In the genomic region with DNA sequence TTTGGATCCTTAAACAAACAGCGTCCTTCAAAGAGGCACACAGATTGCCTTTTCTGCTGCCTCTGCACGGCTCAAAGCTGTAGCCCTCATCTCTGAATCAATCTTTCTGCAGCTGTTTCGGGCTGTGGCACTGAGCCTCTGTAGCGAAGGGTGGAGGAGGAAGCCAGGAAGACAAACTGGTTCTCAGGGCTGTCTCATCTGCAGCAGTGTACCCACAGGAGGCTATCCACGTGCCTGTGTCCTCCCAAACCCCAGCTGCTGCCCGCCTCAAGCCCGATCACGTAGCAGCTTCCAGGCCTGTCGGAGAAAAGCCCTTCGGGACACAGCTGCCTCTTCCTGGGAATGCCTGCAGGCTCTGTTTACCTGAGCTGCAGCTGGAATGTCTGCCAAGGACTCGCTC, we compare ENCODE assay signal across 8 mouse cellular contexts.
DNase-seq lines count a peak whose midpoint lies in the region; ATAC-seq lines count a peak whose summit lies in the region.

No protein-coding gene starts in this region.

- H3K4me2 ChIP-seq in embryonic facial prominence, embryonic 14.5 days (ENCODE audit: low read depth, low read length): peak overlapping the region; percentile 50
- peak overlapping the region; percentile 56 for H3K4me2 ChIP-seq in limb, embryonic 13.5 days (replicated peaks)
- H3K4me2 ChIP-seq in midbrain, embryonic 13.5 days (replicated peaks): peak overlapping the region; percentile 35

- peak overlapping the region; percentile 48; the same call in 1 of the 2 replicates for H3K9ac ChIP-seq in embryonic facial prominence, embryonic 14.5 days (ENCODE audit: low read depth, low read length)
- peak overlapping the region; percentile 54 for H3K9ac ChIP-seq in limb, embryonic 13.5 days
- peak overlapping the region; percentile 11; the same call in 1 of the 2 replicates for H3K9ac ChIP-seq in midbrain, embryonic 13.5 days (replicated peaks)

- no peaks in the 10 kb centered on the region for H3K36me3 ChIP-seq in embryonic facial prominence, embryonic 14.5 days (ENCODE audit: control insufficient read depth, insufficient read depth, low read length)
- H3K36me3 ChIP-seq in limb, embryonic 13.5 days: no peaks in the 10 kb centered on the region
- no peaks in the 10 kb centered on the region for H3K36me3 ChIP-seq in midbrain, embryonic 13.5 days

- no peaks in the 10 kb centered on the region for H3K27me3 ChIP-seq in embryonic facial prominence, embryonic 14.5 days (replicated peaks; ENCODE audit: control insufficient read depth, insufficient read depth, low read length)
- 0 out of 2 replicates have a peak, but pooled peaks cover 6% of the 10 kb centered on the region for H3K27me3 ChIP-seq in limb, embryonic 13.5 days
- no peaks in the 10 kb centered on the region; the same call in 1 of the 2 replicates for H3K27me3 ChIP-seq in midbrain, embryonic 13.5 days

- peak; percentile 55 for DNase-seq in adrenal gland, adult 2 months
- DNase-seq in embryonic facial prominence, embryonic 14.5 days (ENCODE audit: low spot score): peak; percentile 85
- peak; percentile 65 to 66 for DNase-seq in heart, adult 9 months (ENCODE audit: low spot score in 2 of 2)
- peak; percentile 40 for DNase-seq in kidney, adult 18-20 months
- peak; percentile 55 for DNase-seq in testis, postnatal 10 days (ENCODE audit: low spot score)
- DNase-seq in cerebellum, postnatal 36 days: no peak

- H3K4me1 ChIP-seq in embryonic facial prominence, embryonic 14.5 days (ENCODE audit: control insufficient read depth, insufficient read depth, low read length): peaks cover 26% of the 10 kb centered on the region
- H3K4me1 ChIP-seq in limb, embryonic 13.5 days: peaks cover 35% of the 10 kb centered on the region
- H3K4me1 ChIP-seq in midbrain, embryonic 13.5 days (replicated peaks): peaks cover 23% of the 10 kb centered on the region

- no peaks in the 10 kb centered on the region for H3K9me3 ChIP-seq in embryonic facial prominence, embryonic 14.5 days (ENCODE audit: control insufficient read depth, low read length)
- no peaks in the 10 kb centered on the region for H3K9me3 ChIP-seq in limb, embryonic 13.5 days
- no peaks in the 10 kb centered on the region for H3K9me3 ChIP-seq in midbrain, embryonic 13.5 days

- peak overlapping the region; percentile 90 for H3K27ac ChIP-seq in embryonic facial prominence, embryonic 14.5 days (replicated peaks; ENCODE audit: low read depth, low read length)
- H3K27ac ChIP-seq in limb, embryonic 13.5 days: peak overlapping the region; percentile 82
- H3K27ac ChIP-seq in midbrain, embryonic 13.5 days: no peak overlapping the region

- WGBS in embryonic facial prominence, embryonic 14.5 days: 5% methylated on average over 11 of the region's 11 CpGs
- WGBS in limb, embryonic 13.5 days: 5% methylated on average over 11 of the region's 11 CpGs
- 12% methylated on average over 11 of the region's 11 CpGs for WGBS in midbrain, embryonic 13.5 days

- H3K4me3 ChIP-seq in embryonic facial prominence, embryonic 14.5 days (ENCODE audit: low read depth, low read length): peak overlapping the region; percentile 18
- 0 out of 2 replicates have a peak overlapping the region, but pooled peaks have one; percentile 20 for H3K4me3 ChIP-seq in limb, embryonic 13.5 days
- H3K4me3 ChIP-seq in midbrain, embryonic 13.5 days (replicated peaks): peak overlapping the region; percentile 12; the same call in 1 of the 2 replicates

- peak; percentile 90 for ATAC-seq in embryonic facial prominence, embryonic 14.5 days (ENCODE audit: low read depth)
- peak; percentile 67 for ATAC-seq in limb, embryonic 13.5 days (ENCODE audit: low FRiP score, low read depth)
- ATAC-seq in midbrain, embryonic 13.5 days: peak; percentile 66; the same call in 1 of the 2 replicates

Comparison
In these comparisons a context has a peak if more than half of its experiments do, and no peak if none do; other contexts are left out.
1. DNase-seq: peak in adrenal gland, adult 2 months (single experiment), embryonic facial prominence, embryonic 14.5 days (single experiment), heart, adult 9 months (2 of 2), kidney, adult 18-20 months (single experiment) and testis, postnatal 10 days (single experiment); none in cerebellum, postnatal 36 days (0 of 2).
2. Peak in every context shown above with its lines, with median percentiles within 50 percentile points of each other: ATAC-seq, H3K4me2 ChIP-seq, H3K4me3 ChIP-seq and H3K9ac ChIP-seq.